Mouse (Mus musculus) CD4-positive naive resting alpha-beta T cell, adult 76 days (primary cell): ENCODE measurements around the gene Btbd35f17. TPM values are rescaled to one million over a fixed set of nuclear protein-coding genes. Genes with fewer than 3 reads are reported as not detected.

Experiments used
- total RNA-seq: library from RNA; stranded (reverse); gene quantifications from one replicate; pipeline ENCODE4 v1.2.4, GENCODE M21; 2023

The Btbd35f17 gene
- not detected for total RNA-seq

GRCm38 (mm10) chrX:4370336-4370735, at the start of gene Btbd35f17:
Gene Btbd35f17 (plus strand): TSS chrX:4370636.

Other genes with a start within 250 kb of the Btbd35f17 start
- gene Btbd35f28, start 174.1 kb upstream of the Btbd35f17 start, total RNA-seq, result not detected
- not detected for gene Btbd35f20, start 79.4 kb upstream of the Btbd35f17 start, total RNA-seq